Mouse (Mus musculus): Measurements from ENCODE around the gene Bcar1.

Bcar1 gene

GRCm38 (mm10) chr8:111743792-111744696, at the start of gene Bcar1:
Gene Bcar1, minus strand, starts transcription at chr8:111743809.
- DNase-seq = no peak

GRCm38 (mm10) chr8:111789639-111790038, 46.0 kb upstream of the Bcar1 start:
- no peak for DNase-seq

- no peak for DNase-seq
Measured at GRCm38 (mm10) chr8:111789200-111789599, 45.6 kb upstream of the Bcar1 start.

GRCm38 (mm10) chr8:111788497-111788896, 44.9 kb upstream of the Bcar1 start:
- DNase-seq = no peak

GRCm38 (mm10) chr8:111788085-111788484, 44.5 kb upstream of the Bcar1 start:
- no peak for DNase-seq

- no peak for DNase-seq
Measured at GRCm38 (mm10) chr8:111787683-111788082, 44.1 kb upstream of the Bcar1 start.

GRCm38 (mm10) chr8:111786701-111787588, 43.3 kb upstream of the Bcar1 start:
- no peak for DNase-seq

GRCm38 (mm10) chr8:111786116-111786515, 42.5 kb upstream of the Bcar1 start:
- DNase-seq = no peak

- DNase-seq = no peak
Measured at GRCm38 (mm10) chr8:111782671-111783394, 39.2 kb upstream of the Bcar1 start.

GRCm38 (mm10) chr8:111782161-111782560, 38.6 kb upstream of the Bcar1 start:
- no peak for DNase-seq

- no peak for DNase-seq
Measured at GRCm38 (mm10) chr8:111780697-111781424, 37.3 kb upstream of the Bcar1 start.

GRCm38 (mm10) chr8:111779690-111780089, 36.1 kb upstream of the Bcar1 start:
- no peak for DNase-seq

GRCm38 (mm10) chr8:111778801-111779200, 35.2 kb upstream of the Bcar1 start:
- no peak for DNase-seq

GRCm38 (mm10) chr8:111776492-111776891, 32.9 kb upstream of the Bcar1 start:
- DNase-seq = no peak

GRCm38 (mm10) chr8:111775766-111776165, 32.2 kb upstream of the Bcar1 start:
- DNase-seq = no peak

GRCm38 (mm10) chr8:111773476-111773875, 29.9 kb upstream of the Bcar1 start:
- DNase-seq = no peak

GRCm38 (mm10) chr8:111773057-111773456, 29.4 kb upstream of the Bcar1 start:
- no peak for DNase-seq

GRCm38 (mm10) chr8:111772083-111772482, 28.5 kb upstream of the Bcar1 start:
- DNase-seq = no peak

GRCm38 (mm10) chr8:111771625-111772020, 28.0 kb upstream of the Bcar1 start:
- no peak for DNase-seq

- no peak for DNase-seq
Measured at GRCm38 (mm10) chr8:111770958-111771624, 27.5 kb upstream of the Bcar1 start.

GRCm38 (mm10) chr8:111769764-111770428, 26.3 kb upstream of the Bcar1 start:
- no peak for DNase-seq

Data from thymus, postnatal 25 days (tissue).